Mouse (Mus musculus) bone marrow, adult 2 months (tissue): ENCODE measurements around the gene She. TPM values are rescaled to one million over a fixed set of nuclear protein-coding genes. Genes with fewer than 3 reads are reported as not detected.

Experiments
- H3K27ac ChIP-seq: fragments of 200-500 bp; 2 replicates; pipeline ENCODE4 v1.5.1; 2012; ENCODE audit warnings: low read depth, mild to moderate bottlenecking, control low read depth, inconsistent platforms, low read length; ENCODE audit not compliant: control insufficient read depth, poor library complexity, insufficient read depth
- H3K4me1 ChIP-seq: fragments of 200-500 bp; 2 replicates; pipeline ENCODE4 v1.6.1; 2011; ENCODE audit warnings: low read length; ENCODE audit not compliant: control insufficient read depth, insufficient read depth
- H3K4me3 ChIP-seq: fragments of 200-500 bp; replicated peaks from 2 replicates; pipeline ENCODE3; 2011; ENCODE audit warnings: mild to moderate bottlenecking, low read depth, low read length, control low read depth; ENCODE audit not compliant: control insufficient read depth
- CTCF ChIP-seq: fragments of 200-500 bp; IDR thresholded peaks from 2 replicates; pipeline ENCODE4 v1.5.1; 2011; ENCODE audit warnings: low read length, control low read depth; ENCODE audit not compliant: control insufficient read depth, insufficient read depth
- POLR2A ChIP-seq: fragments of 200-500 bp; IDR thresholded peaks from 2 replicates; pipeline ENCODE4 v1.6.1; 2011; ENCODE audit warnings: low read depth, mild to moderate bottlenecking, control low read depth, low read length, borderline replicate concordance; ENCODE audit not compliant: control insufficient read depth
- WGBS: fragments of 180-500 bp; shearing (Covaris S2); methylation state at CpG from one replicate; pipeline ENCODE4 v1.1.7; 2018; 5-methylcytosine and 5-hydroxymethylcytosine counted together
- polyA plus RNA-seq: library from polyadenylated mRNA; stranded (reverse); fragments of >200 nt; gene quantifications from 2 replicates; pipeline ENCODE4 v1.2.4, GENCODE M21; 2011; ENCODE audit warnings: low replicate concordance; ENCODE audit not compliant: missing spikeins, insufficient read depth, insufficient read length

She gene
- polyA plus RNA-seq, 1 experiment, result 1.7 TPM

DNA sequence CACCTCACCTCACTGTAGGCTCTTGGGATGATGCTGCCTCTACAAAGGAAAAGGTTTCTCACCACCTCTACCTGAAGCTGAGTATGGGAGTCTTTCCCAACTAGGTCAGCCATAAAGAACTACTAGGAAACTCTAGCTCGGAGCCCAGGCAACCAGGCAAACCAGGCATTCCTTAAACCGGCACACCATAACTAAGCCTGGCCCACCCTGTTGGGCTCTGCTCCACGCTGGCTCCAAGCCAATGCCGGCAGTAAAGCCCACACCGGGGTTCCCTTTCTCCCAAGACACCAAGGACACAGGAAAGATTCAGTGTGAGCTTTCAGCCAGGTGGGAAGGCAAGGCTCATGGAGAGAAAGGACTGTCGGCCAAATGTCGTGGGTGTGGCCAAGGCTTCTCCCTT is 37.2 kb downstream of the She start:
- no peak overlapping the region for H3K27ac ChIP-seq
- no peak for TF ChIP-seq POLR2A
- TF ChIP-seq CTCF, result no peak
- H3K4me1 ChIP-seq, result peaks cover 5% of the 10 kb centered on the region
- WGBS, result 84% methylated on average over 7 of the region's 7 CpGs
- no peak overlapping the region for H3K4me3 ChIP-seq

DNA sequence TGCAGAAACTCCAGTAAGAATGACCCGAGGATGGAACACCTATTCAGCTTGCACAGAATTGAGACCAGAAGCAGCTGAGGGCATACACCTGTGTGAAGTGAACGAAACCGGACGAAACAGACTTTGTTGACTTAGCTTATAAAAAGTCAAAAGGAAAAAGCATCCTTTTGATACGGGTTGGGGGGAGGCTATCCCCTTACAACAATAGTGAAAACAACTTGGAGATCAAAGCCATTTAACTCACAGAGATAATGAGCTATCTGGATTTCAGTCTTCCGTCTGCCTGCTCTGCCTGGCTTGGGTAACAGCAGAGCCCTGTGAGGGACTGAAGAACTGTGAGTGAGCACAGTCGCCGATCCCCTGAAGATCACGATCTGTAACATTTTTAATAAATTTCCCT is 37.8 kb downstream of the She start:
- H3K4me1 ChIP-seq, result peaks cover 4% of the 10 kb centered on the region; the same call in 1 of the 2 replicates
- no peak for TF ChIP-seq CTCF
- TF ChIP-seq POLR2A, result no peak
- no peak overlapping the region for H3K4me3 ChIP-seq
- no peak overlapping the region for H3K27ac ChIP-seq
- 67% methylated on average over 9 of the region's 9 CpGs for WGBS

DNA sequence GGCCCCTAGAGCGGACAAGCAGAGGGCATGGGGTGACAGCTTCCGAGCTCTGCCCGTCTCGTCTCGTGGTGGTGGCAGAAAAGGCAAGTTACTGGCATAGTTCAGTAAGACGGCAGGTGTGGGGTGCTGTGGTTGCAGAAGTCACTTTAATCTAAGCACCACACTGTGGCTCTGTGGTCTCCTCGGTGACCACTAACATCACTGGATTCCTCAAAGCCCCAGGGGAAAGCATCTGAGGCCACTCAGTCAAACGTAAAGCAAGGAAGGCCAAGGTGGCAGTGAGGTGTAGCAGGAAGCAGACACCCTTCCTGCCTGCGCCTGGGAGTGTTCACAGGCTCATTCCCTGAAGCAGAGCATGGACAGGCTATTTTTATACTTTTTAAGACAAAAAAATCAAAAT is 38.4 kb downstream of the She start:
- H3K27ac ChIP-seq, result no peak overlapping the region
- no peak overlapping the region for H3K4me3 ChIP-seq
- peaks cover 4% of the 10 kb centered on the region; the same call in 1 of the 2 replicates for H3K4me1 ChIP-seq
- 24% methylated on average over 9 of the region's 9 CpGs for WGBS
- TF ChIP-seq CTCF, result no peak
- no peak for TF ChIP-seq POLR2A

DNA sequence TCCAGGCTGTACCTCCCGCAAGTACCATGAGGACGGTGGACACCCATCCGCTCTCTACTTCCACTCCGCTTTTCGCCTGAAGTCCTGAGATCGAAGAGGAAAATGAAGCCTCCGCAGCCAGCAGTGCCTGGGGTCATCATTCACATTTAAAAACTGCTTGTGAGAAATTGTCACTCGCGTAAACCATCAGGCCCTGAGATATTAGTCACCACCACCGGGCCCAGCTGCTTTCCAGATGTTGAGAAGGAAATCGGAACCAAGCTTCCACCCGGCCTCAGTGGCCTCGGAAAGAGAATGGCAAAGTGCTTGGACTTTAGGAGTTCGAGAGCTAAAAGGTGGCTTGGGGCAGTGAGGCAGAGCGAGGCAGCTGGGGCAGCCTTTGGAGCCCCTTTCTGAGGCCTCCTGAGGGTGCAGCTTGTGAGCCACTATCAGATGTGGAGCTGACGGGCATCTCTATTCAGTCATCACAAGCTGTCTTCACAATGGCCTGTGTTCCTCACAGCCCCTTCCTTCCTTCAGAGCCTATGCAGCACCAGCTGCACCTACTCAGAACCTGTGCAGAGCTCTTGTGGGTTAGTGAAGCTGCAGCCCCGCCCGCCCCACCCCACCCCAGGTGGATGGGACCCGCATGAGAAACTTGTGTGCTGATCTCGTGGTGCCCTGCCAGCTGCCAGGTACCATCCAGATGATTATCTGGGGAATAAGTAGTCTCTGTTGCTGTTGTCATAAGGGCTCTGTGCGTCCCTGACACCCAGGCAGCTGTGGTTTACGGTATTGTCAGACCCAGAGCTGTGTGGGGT is 39.5 kb downstream of the She start:
- peaks cover 2% of the 10 kb centered on the region; the same call in 1 of the 2 replicates for H3K4me1 ChIP-seq
- no peak overlapping the region for H3K4me3 ChIP-seq
- TF ChIP-seq CTCF (no peak), POLR2A (no peak)
- H3K27ac ChIP-seq, result no peak overlapping the region
- WGBS, result 71% methylated on average over 22 of the region's 22 CpGs

DNA sequence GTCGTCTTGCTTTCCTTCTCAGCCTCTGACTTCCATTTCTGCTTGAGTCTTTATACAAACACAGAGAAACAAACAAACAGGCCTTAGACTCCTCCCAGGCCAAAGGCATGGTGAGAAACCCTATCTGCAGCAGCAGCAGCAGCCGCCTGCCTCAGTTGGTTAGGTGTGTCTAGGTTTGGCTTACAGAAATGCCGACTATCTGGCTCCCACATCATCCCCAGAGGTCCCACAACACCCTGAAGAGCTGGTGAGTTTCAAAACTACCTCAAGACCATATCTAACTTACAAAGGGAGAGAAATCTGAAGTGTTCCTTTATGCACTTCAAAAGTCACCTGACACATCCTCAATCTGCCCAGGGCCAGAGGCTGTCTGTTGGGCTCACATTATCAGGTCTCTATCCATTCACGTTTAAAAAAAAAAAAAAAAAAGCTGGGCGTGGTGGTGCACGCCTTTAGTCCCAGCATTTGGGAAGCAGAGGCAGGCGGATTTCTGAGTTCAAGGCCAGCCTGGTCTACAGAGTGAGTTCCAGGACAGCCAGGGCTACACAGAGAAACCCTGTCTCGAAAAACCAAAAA is 40.3 kb downstream of the She start:
- TF ChIP-seq CTCF (no peak), POLR2A (no peak)
- WGBS, result 44% methylated on average over 8 of the region's 8 CpGs
- H3K4me3 ChIP-seq, result no peak overlapping the region
- H3K4me1 ChIP-seq, result peaks cover 2% of the 10 kb centered on the region; the same call in 1 of the 2 replicates
- no peak overlapping the region for H3K27ac ChIP-seq

DNA sequence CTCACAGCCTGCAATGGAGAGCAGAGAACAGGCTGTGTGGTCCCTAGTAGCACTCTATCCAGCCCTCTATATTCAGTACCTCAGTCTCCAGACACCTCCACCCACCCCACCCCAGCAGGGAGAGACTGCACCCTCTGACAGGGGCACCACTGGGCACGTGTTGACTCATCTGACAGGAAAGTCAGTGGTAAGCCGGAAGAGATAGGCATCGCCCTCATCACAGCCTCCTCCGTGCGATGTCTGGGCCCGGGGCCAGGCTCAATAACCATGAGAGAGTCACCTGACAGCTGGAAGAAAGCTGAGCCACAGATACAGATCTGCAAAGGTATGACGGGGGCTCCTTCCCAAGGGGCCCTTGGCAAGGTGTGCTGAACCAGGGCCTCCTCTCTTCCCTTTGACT is 41.0 kb downstream of the She start:
- Histone ChIP-seq H3K4me1 (peaks cover 2% of the 10 kb centered on the region; the same call in 1 of the 2 replicates), H3K27ac (no peak overlapping the region), H3K4me3 (no peak overlapping the region)
- no peak for TF ChIP-seq POLR2A
- TF ChIP-seq CTCF, result no peak
- WGBS, result 24% methylated on average over 7 of the region's 7 CpGs

DNA sequence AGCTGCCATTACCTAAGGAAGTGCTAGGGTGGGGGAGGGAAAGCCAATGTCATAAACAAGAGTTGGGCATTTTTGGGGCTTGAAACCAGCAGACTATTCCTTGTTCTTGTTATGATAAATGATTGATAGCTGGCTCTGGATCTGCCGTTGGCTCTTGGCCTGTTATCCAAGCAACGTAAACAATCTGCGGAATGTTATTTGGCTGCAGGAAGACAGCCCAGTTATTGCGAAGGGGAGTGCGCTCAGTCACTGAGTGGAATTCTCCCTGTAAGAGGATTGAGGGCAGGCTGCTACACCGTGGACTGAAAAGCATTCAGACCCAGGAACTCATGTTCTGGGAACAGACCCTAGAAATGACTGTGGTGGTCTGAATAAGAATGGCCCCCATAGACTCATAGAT is 41.5 kb downstream of the She start:
- H3K4me1 ChIP-seq, result peaks cover 2% of the 10 kb centered on the region; the same call in 1 of the 2 replicates
- no peak overlapping the region for H3K27ac ChIP-seq
- H3K4me3 ChIP-seq, result no peak overlapping the region
- WGBS, result 93% methylated on average over 6 of the region's 6 CpGs
- TF ChIP-seq POLR2A (no peak), CTCF (no peak)

DNA sequence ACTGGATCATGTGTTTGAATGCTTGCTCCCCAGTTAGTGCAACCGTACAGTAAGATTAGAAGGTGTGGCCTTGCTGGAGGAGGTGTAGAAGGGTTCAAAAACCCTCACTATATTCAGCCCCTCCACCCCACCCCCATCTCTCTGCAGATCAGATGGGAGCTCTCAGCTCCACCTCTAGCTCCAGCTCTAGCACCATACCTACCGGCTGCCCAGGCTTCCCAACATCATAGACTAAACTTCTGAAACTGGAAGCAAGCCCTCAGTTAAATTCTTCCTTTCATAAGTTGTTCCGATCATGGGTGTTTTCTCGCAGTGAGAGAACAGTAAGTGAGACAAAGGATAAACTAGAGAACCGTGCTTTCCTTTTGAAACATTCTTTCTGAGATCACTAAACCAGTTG is 42.9 kb downstream of the She start:
- 82% methylated on average over 5 of the region's 5 CpGs for WGBS
- Histone ChIP-seq H3K4me3 (no peak overlapping the region), H3K4me1 (peaks cover 2% of the 10 kb centered on the region; the same call in 1 of the 2 replicates), H3K27ac (no peak overlapping the region)
- TF ChIP-seq POLR2A, result no peak
- no peak for TF ChIP-seq CTCF
